Mouse (Mus musculus) hindlimb bud, embryonic 11.5 days (tissue): ENCODE measurements at regions not wholly inside any gene's neighbourhood (a gene's known extent, or its start where the extent isn't known, plus 50 kb on each side); places are given as distances from the start of the nearest gene placed in this dataset.
A peak's percentile ranks its signal among the peaks of the same experiment; 100 is the strongest.

Source experiments
- DNase-seq: peaks from one replicate; pipeline ENCODE4 v3.0.0-alpha.2; 2012; ENCODE audit warnings: low read depth, low spot score; ENCODE audit errors: extremely low spot score

DNA sequence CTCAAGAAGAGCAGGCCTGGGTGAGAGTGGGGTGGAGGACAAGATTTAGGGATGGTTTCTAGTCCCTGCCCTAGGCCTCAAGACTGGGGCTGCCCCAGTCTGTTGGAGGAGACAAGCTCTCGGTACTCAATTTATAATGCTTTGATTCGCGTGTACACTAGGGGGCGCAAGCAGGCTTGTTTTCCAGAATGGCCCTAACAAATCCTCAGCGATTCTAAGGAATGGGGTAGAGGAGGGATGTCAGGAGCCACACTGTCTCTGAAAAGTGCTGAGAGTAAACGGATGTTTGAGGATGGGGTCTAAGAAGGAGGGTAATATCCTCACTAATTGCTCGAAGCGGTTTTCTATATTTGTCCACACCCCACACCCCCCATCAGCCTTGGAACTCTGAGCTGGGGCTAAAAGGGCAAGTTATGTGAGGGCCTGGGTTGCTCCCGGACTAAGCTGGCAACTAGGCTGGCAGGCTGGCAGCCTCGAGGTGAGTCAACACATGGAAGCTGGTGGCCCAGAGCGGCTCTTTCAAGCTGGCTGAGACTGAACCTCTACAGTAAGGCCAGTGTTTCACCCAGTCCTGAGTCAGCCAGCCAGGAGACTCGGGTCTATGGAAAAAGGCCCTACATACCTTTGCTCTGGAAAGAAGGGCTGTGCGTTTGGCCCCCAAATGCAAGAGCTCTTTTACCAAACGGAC, 176.7 kb downstream of the Ttc8 start:
- peak; percentile 86 for DNase-seq

DNA sequence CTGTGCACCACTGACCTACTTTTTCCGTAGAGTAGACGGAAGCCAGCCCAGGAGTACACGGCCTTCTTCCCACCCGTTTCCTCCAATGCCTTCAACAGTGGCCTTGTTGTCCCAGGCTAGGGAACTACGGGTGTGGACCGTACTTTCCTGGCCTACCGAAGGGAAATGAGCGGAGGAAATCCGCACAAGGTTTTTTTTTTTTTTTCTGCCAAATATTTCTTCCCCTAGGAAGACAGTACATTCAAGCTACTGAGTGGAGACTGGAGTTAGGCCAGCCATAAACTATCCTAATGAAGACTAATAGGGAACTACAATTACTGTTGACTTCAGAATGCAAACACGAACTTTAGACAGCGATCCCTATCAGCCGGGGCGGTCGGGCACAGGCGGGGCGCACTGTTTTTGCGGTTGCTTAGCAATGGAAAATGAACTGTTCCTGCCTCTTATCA, 177.3 kb downstream of the Ttc8 start:
- DNase-seq = no peak

- no peak for DNase-seq
These were observed 179.5 kb downstream of the Ttc8 start for GRCm38 (mm10) chr12:99099881-99100280.

GRCm38 (mm10) chr12:99108616-99109015, 188.2 kb downstream of the Ttc8 start:
- DNase-seq = no peak

- no peak for DNase-seq
These were observed 193.4 kb downstream of the Ttc8 start for GRCm38 (mm10) chr12:99113781-99114180.

GRCm38 (mm10) chr12:99116491-99116890, 196.1 kb downstream of the Ttc8 start:
- no peak for DNase-seq

DNA sequence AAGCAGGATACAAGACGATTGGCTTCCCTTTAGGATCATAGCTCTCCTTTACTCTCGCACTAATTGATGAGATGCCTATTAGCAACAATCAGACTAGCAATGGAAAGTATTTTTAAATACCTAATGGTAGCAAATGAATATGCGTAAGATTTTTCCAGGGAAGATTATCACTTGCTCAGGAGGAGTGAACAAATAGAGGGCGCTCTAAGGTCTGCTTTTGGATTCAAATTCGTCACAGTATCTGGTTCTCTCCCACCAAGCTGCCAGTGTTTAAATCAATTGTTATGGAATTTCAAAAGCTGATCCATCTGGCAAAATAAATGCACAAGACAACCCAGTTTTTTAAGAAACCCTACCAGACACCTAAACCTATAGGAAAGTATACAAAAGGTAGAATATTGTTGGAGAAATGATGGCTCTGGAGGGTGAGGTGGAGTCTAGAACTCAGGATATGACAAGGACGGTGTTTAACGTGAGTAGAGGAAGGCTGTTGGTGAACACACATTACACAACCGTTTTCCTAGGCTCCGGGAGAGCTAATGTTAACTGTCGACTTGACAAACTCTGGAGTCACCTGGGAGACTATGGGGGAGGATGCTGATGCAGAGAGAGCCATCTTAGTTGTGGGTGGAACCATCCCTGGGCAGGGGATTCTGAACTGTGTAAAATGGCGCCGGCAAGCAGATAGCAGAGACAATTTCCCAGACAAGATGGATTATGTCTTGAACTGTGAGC, 198.2 kb downstream of the Ttc8 start:
- no peak for DNase-seq

- no peak for DNase-seq
These were observed 199.6 kb downstream of the Ttc8 start for GRCm38 (mm10) chr12:99119966-99120365.

GRCm38 (mm10) chr12:99123611-99124495, 203.5 kb downstream of the Ttc8 start:
- no peak for DNase-seq

- no peak for DNase-seq
These were observed 205.8 kb downstream of the Ttc8 start for GRCm38 (mm10) chr12:99126129-99126528.
